Mouse (Mus musculus) C2C12 (cell line): ENCODE data around the gene Btbd2.

ENCODE experiments used
- CEBPB ChIP-seq: IDR thresholded peaks from one replicate; pipeline ENCODE4 v1.6.1; 2011; ENCODE audit warnings: low read depth, mild to moderate bottlenecking, control low read depth, moderate library complexity
- CTCF ChIP-seq: IDR thresholded peaks from one replicate; pipeline ENCODE4 v1.5.1; 2011; ENCODE audit not compliant: control insufficient read depth, insufficient read depth, insufficient read length
- FOSL1 ChIP-seq: IDR thresholded peaks from one replicate; pipeline ENCODE4 v1.8.0; 2011; ENCODE audit warnings: mild to moderate bottlenecking, low read length; ENCODE audit not compliant: poor library complexity, insufficient read depth, severe bottlenecking
- MAX ChIP-seq: IDR thresholded peaks from one replicate; pipeline ENCODE4 v1.6.1; 2011; ENCODE audit warnings: mild to moderate bottlenecking, control low read depth
- MYOG ChIP-seq: IDR thresholded peaks from one replicate; pipeline ENCODE4 v1.6.1; 2011; ENCODE audit not compliant: control insufficient read depth, insufficient read length; ENCODE audit errors: extremely low read depth
- USF1 ChIP-seq: IDR thresholded peaks from one replicate; pipeline ENCODE4 v1.6.1; 2011; ENCODE audit warnings: low read depth, mild to moderate bottlenecking, control low read depth, moderate library complexity

DNA sequence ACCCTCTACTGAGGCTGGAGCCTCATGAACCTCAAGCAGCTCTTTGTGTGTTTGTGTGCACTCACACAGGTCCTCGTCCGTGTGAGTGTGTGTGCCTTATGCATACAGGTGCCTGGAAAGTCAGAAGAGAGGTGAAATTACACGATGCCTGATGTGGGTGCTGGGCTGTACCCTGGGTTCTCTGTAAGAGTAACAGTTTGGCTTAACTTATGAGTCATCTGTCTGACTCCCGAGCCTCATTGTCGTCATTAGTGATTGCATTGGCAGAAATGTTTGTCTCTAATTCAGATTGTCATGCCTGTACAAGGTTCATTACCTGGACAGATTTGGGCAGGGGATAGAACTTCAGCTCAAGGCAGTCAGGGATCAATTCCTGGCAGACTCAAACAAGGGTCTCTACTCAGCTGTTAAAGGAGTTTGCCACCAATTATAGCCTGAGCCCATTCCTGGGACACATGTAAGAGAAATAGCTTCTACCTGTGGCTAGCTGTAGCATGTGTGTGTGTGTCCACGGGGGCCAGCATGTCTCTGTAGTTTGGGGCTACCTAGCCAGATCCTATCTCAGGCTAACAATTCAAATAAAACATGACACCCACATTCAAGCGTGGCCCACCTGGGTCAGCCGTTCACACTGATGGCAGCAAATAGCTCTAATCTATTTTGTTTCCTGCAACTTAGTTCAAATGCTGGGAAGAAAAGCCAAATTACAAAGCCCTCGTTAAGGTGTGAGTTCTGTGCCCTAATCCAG is 20.4 kb upstream of the Btbd2 start:
- no peak for TF ChIP-seq CTCF
- no peak for TF ChIP-seq MYOG
- no peak for TF ChIP-seq MAX
- TF ChIP-seq USF1 = no peak
- TF ChIP-seq FOSL1 = no peak
- no peak for TF ChIP-seq CEBPB
